Mouse (Mus musculus) hindbrain, embryonic 11.5 days (tissue): ENCODE results near the gene Slc37a1. TPM values are rescaled to one million over a fixed set of nuclear protein-coding genes. Genes with fewer than 3 reads are reported as not detected.

Source experiments
- ATAC-seq: fragments of 200-750 bp; cut with Nextera tagmentation; 2 replicates; pipeline ENCODE4 v1.8.0; 2017; ENCODE audit warnings: mild to moderate bottlenecking, moderate TSS enrichment, moderate library complexity; ENCODE audit not compliant: low FRiP score
- DNase-seq: peaks from one replicate; pipeline ENCODE4 v3.0.0-alpha.2; 2015; ENCODE audit warnings: low spot score
- H3K27ac ChIP-seq: fragments of 300-500 bp; sonication (generic); 2 replicates; pipeline ENCODE4 v1.5.1; 2014; ENCODE audit warnings: mild to moderate bottlenecking, low read depth, low read length
- H3K27me3 ChIP-seq: fragments of 300-500 bp; sonication (generic); 2 replicates; pipeline ENCODE4 v1.6.1; 2014; ENCODE audit warnings: mild to moderate bottlenecking, low read length, moderate library complexity, mixed read lengths; ENCODE audit not compliant: control insufficient read depth, insufficient read depth
- H3K36me3 ChIP-seq: fragments of 300-500 bp; sonication (generic); 2 replicates; pipeline ENCODE4 v1.6.1; 2014; ENCODE audit warnings: mild to moderate bottlenecking, low read length, moderate library complexity, mixed read lengths; ENCODE audit not compliant: control insufficient read depth, insufficient read depth
- H3K4me1 ChIP-seq: fragments of 300-500 bp; sonication (generic); replicated peaks from 2 replicates; pipeline ENCODE4 v1.6.1; 2014; ENCODE audit warnings: low read length, mixed read lengths; ENCODE audit not compliant: control insufficient read depth, insufficient read depth
- H3K4me2 ChIP-seq: fragments of 300-500 bp; sonication (generic); replicated peaks from 2 replicates; pipeline ENCODE4 v1.6.1; 2014; ENCODE audit warnings: mild to moderate bottlenecking, low read depth, low read length
- H3K4me3 ChIP-seq: fragments of 300-500 bp; sonication (generic); 2 replicates; pipeline ENCODE4 v1.5.1; 2014; ENCODE audit warnings: low read depth, low read length
- H3K9ac ChIP-seq: fragments of 300-500 bp; sonication (generic); 2 replicates; pipeline ENCODE4 v1.6.1; 2014; ENCODE audit warnings: low read depth, low read length
- H3K9me3 ChIP-seq: fragments of 300-500 bp; sonication (generic); 2 replicates; pipeline ENCODE4 v1.6.1; 2016; ENCODE audit warnings: low read length; ENCODE audit not compliant: control insufficient read depth
- WGBS: fragments of 180-500 bp; shearing (Covaris S2); extraction: QIAGEN DNeasy Blood & Tissue Kit; methylation state at CpG from one replicate; pipeline ENCODE4 v1.1.7; 2014; 5-methylcytosine and 5-hydroxymethylcytosine counted together
- polyA plus RNA-seq: library from polyadenylated mRNA; unstranded; fragments of >200 nt; fragmentation: Nextera tagmentation; extraction: Ambion mirVana; gene quantifications from 2 replicates; pipeline ENCODE4 v1.2.1, GENCODE M21; 2014

The Slc37a1 gene
- polyA plus RNA-seq, 1 experiment from 2014 or later = 13.0 TPM

- WGBS = 89% methylated on average over 4 of the region's 4 CpGs
- Histone ChIP-seq H3K9me3 (no peaks in the 10 kb centered on the region), H3K27me3 (no peaks in the 10 kb centered on the region), H3K9ac (no peak overlapping the region), H3K27ac (no peak overlapping the region), H3K4me2 (no peak overlapping the region), H3K36me3 (no peaks in the 10 kb centered on the region), H3K4me1 (no peaks in the 10 kb centered on the region), H3K4me3 (no peak overlapping the region)
- no peak for DNase-seq
- ATAC-seq = no peak
Measured at GRCm38 (mm10) chr17:31303401-31303800, 16.8 kb downstream of the Slc37a1 start.

GRCm38 (mm10) chr17:31304895-31305775, 18.5 kb downstream of the Slc37a1 start:
- H3K27ac ChIP-seq = no peak overlapping the region
- no peaks in the 10 kb centered on the region for H3K4me1 ChIP-seq
- no peak for DNase-seq
- H3K27me3 ChIP-seq = no peaks in the 10 kb centered on the region
- WGBS = 55% methylated on average over 12 of the region's 12 CpGs
- ATAC-seq = no peak
- no peaks in the 10 kb centered on the region for H3K36me3 ChIP-seq
- no peaks in the 10 kb centered on the region for H3K9me3 ChIP-seq
- no peak overlapping the region for H3K4me3 ChIP-seq
- H3K9ac ChIP-seq = no peak overlapping the region
- no peak overlapping the region for H3K4me2 ChIP-seq

GRCm38 (mm10) chr17:31305776-31306120, 19.2 kb downstream of the Slc37a1 start:
- Histone ChIP-seq H3K9me3 (no peaks in the 10 kb centered on the region), H3K4me1 (no peaks in the 10 kb centered on the region), H3K27ac (no peak overlapping the region), H3K27me3 (no peaks in the 10 kb centered on the region), H3K9ac (no peak overlapping the region), H3K4me3 (no peak overlapping the region), H3K36me3 (no peaks in the 10 kb centered on the region), H3K4me2 (no peak overlapping the region)
- ATAC-seq (no peak), DNase-seq (no peak)
- 60% methylated on average over 5 of the region's 5 CpGs for WGBS

GRCm38 (mm10) chr17:31307756-31308155, 21.2 kb downstream of the Slc37a1 start:
- no peak for ATAC-seq
- 89% methylated on average over 3 of the region's 3 CpGs for WGBS
- H3K9ac ChIP-seq = no peak overlapping the region
- H3K4me1 ChIP-seq = peaks cover 4% of the 10 kb centered on the region; the same call in 1 of the 2 replicates
- H3K4me2 ChIP-seq = no peak overlapping the region
- no peak overlapping the region for H3K4me3 ChIP-seq
- no peaks in the 10 kb centered on the region for H3K9me3 ChIP-seq
- H3K27ac ChIP-seq = no peak overlapping the region
- H3K36me3 ChIP-seq = no peaks in the 10 kb centered on the region
- no peak for DNase-seq
- H3K27me3 ChIP-seq = no peaks in the 10 kb centered on the region

GRCm38 (mm10) chr17:31308291-31308816, 21.8 kb downstream of the Slc37a1 start:
- no peak for ATAC-seq
- H3K27ac ChIP-seq = peak overlapping the region; percentile 34
- no peaks in the 10 kb centered on the region for H3K27me3 ChIP-seq
- peaks cover 9% of the 10 kb centered on the region for H3K4me1 ChIP-seq
- no peak for DNase-seq
- no peak overlapping the region for H3K4me3 ChIP-seq
- no peak overlapping the region for H3K4me2 ChIP-seq
- H3K9ac ChIP-seq = no peak overlapping the region
- H3K9me3 ChIP-seq = no peaks in the 10 kb centered on the region
- no peaks in the 10 kb centered on the region for H3K36me3 ChIP-seq
- WGBS = 80% methylated on average over 7 of the region's 7 CpGs

GRCm38 (mm10) chr17:31309281-31309793, 22.7 kb downstream of the Slc37a1 start:
- H3K36me3 ChIP-seq = no peaks in the 10 kb centered on the region
- peak overlapping the region; percentile 34 for H3K27ac ChIP-seq
- no peak overlapping the region for H3K9ac ChIP-seq
- no peaks in the 10 kb centered on the region for H3K27me3 ChIP-seq
- H3K4me1 ChIP-seq = peaks cover 9% of the 10 kb centered on the region
- peak; percentile 68 for DNase-seq
- H3K4me2 ChIP-seq = no peak overlapping the region
- ATAC-seq = peak; percentile 87
- H3K4me3 ChIP-seq = no peak overlapping the region
- 13% methylated on average over 6 of the region's 6 CpGs for WGBS
- H3K9me3 ChIP-seq = no peaks in the 10 kb centered on the region

GRCm38 (mm10) chr17:31311047-31311446, 24.5 kb downstream of the Slc37a1 start:
- no peak overlapping the region for H3K27ac ChIP-seq
- peaks cover 12% of the 10 kb centered on the region for H3K4me1 ChIP-seq
- no peak for DNase-seq
- no peak for ATAC-seq
- H3K4me2 ChIP-seq = no peak overlapping the region
- 77% methylated on average over 9 of the region's 9 CpGs for WGBS
- no peaks in the 10 kb centered on the region for H3K27me3 ChIP-seq
- no peak overlapping the region for H3K9ac ChIP-seq
- no peaks in the 10 kb centered on the region for H3K36me3 ChIP-seq
- H3K4me3 ChIP-seq = no peak overlapping the region
- H3K9me3 ChIP-seq = no peaks in the 10 kb centered on the region

GRCm38 (mm10) chr17:31312648-31313047, 26.1 kb downstream of the Slc37a1 start:
- Histone ChIP-seq H3K36me3 (no peaks in the 10 kb centered on the region), H3K4me3 (no peak overlapping the region), H3K9ac (no peak overlapping the region), H3K4me2 (no peak overlapping the region), H3K27me3 (no peaks in the 10 kb centered on the region), H3K27ac (peak overlapping the region; percentile 54), H3K9me3 (no peaks in the 10 kb centered on the region), H3K4me1 (peaks cover 12% of the 10 kb centered on the region)
- WGBS = 55% methylated on average over 10 of the region's 10 CpGs
- DNase-seq (peak; percentile 22), ATAC-seq (no peak)
